Mouse (Mus musculus) neural tube, embryonic 14.5 days (tissue): ENCODE results near the gene Atf7ip. TPM values are rescaled to one million over a fixed set of nuclear protein-coding genes. Genes with fewer than 3 reads are reported as not detected.

Experiments used
- ATAC-seq: fragments of 200-750 bp; cut with Nextera tagmentation; 2 replicates; pipeline ENCODE4 v1.8.0; 2017; ENCODE audit warnings: low read depth, mild to moderate bottlenecking, moderate TSS enrichment, moderate library complexity
- H3K27ac ChIP-seq: fragments of 300-500 bp; sonication (generic); 2 replicates; pipeline ENCODE4 v1.5.1; 2014; ENCODE audit warnings: low read depth, mild to moderate bottlenecking, control low read depth, low read length, moderate library complexity, mixed read lengths
- H3K27me3 ChIP-seq: fragments of 300-500 bp; sonication (generic); 2 replicates; pipeline ENCODE4 v1.6.1; 2014; ENCODE audit warnings: low read length; ENCODE audit not compliant: control insufficient read depth, insufficient read depth
- H3K36me3 ChIP-seq: fragments of 300-500 bp; sonication (generic); 2 replicates; pipeline ENCODE4 v1.6.1; 2014; ENCODE audit warnings: low read length, mixed read lengths; ENCODE audit not compliant: control insufficient read depth, insufficient read depth
- H3K4me1 ChIP-seq: fragments of 300-500 bp; sonication (generic); 2 replicates; pipeline ENCODE4 v1.6.1; 2014; ENCODE audit warnings: low read length; ENCODE audit not compliant: control insufficient read depth, insufficient read depth
- H3K4me2 ChIP-seq: fragments of 300-500 bp; sonication (generic); 2 replicates; pipeline ENCODE4 v1.6.1; 2014; ENCODE audit warnings: mild to moderate bottlenecking, low read depth, low read length, control low read depth
- H3K4me3 ChIP-seq: fragments of 300-500 bp; sonication (generic); 2 replicates; pipeline ENCODE4 v1.5.1; 2014; ENCODE audit warnings: low read depth, low read length, control low read depth, mixed read lengths
- H3K9ac ChIP-seq: fragments of 300-500 bp; sonication (generic); replicated peaks from 2 replicates; pipeline ENCODE4 v1.6.1; 2014; ENCODE audit warnings: low read depth, mild to moderate bottlenecking, control low read depth, low read length, mixed read lengths
- H3K9me3 ChIP-seq: fragments of 300-500 bp; sonication (generic); 2 replicates; pipeline ENCODE4 v1.6.1; 2016; ENCODE audit warnings: low read length; ENCODE audit not compliant: control insufficient read depth
- WGBS: fragments of 180-500 bp; shearing (Covaris S2); extraction: QIAGEN DNeasy Blood & Tissue Kit; methylation state at CpG from one replicate; pipeline ENCODE4 v1.1.7; 2014; 5-methylcytosine and 5-hydroxymethylcytosine counted together
- polyA plus RNA-seq: library from polyadenylated mRNA; unstranded; fragments of >200 nt; fragmentation: Nextera tagmentation; extraction: Ambion mirVana; gene quantifications from 2 replicates; pipeline ENCODE4 v1.2.1, GENCODE M21; 2014

Atf7ip gene
- polyA plus RNA-seq, 1 experiment from 2014 or later: 59.5 TPM

GRCm38 (mm10) chr6:136551550-136552109, 45.7 kb downstream of the Atf7ip start:
- no peak for ATAC-seq
- Histone ChIP-seq H3K36me3 (no peaks in the 10 kb centered on the region), H3K9ac (no peak overlapping the region), H3K4me2 (no peak overlapping the region), H3K4me3 (no peak overlapping the region), H3K4me1 (peaks cover 16% of the 10 kb centered on the region), H3K27me3 (no peaks in the 10 kb centered on the region), H3K9me3 (no peaks in the 10 kb centered on the region), H3K27ac (peak overlapping the region; percentile 71; the same call in 1 of the 2 replicates)
- 70% methylated on average over 7 of the region's 7 CpGs for WGBS

GRCm38 (mm10) chr6:136553156-136553555, 47.2 kb downstream of the Atf7ip start:
- Histone ChIP-seq H3K9me3 (no peaks in the 10 kb centered on the region), H3K9ac (no peak overlapping the region), H3K4me3 (no peak overlapping the region), H3K4me1 (peaks cover 14% of the 10 kb centered on the region), H3K27me3 (no peaks in the 10 kb centered on the region), H3K36me3 (no peaks in the 10 kb centered on the region), H3K27ac (peak overlapping the region; percentile 70), H3K4me2 (no peak overlapping the region)
- 81% methylated on average over 5 of the region's 5 CpGs for WGBS
- ATAC-seq: no peak

- no peaks in the 10 kb centered on the region for H3K27me3 ChIP-seq
- 30% methylated on average over 11 of the region's 11 CpGs for WGBS
- H3K4me3 ChIP-seq: no peak overlapping the region
These were observed 48.0 kb downstream of the Atf7ip start for GRCm38 (mm10) chr6:136553767-136554569.

GRCm38 (mm10) chr6:136554774-136555522, 49.0 kb downstream of the Atf7ip start:
- Histone ChIP-seq H3K36me3 (peaks cover 3% of the 10 kb centered on the region; the same call in 1 of the 2 replicates), H3K4me2 (no peak overlapping the region), H3K27me3 (no peaks in the 10 kb centered on the region), H3K27ac (peak overlapping the region; percentile 45; the same call in 1 of the 2 replicates), H3K4me1 (peaks cover 6% of the 10 kb centered on the region; the same call in 1 of the 2 replicates), H3K9me3 (no peaks in the 10 kb centered on the region), H3K9ac (no peak overlapping the region), H3K4me3 (no peak overlapping the region)
- WGBS: 83% methylated on average over 7 of the region's 7 CpGs
- no peak for ATAC-seq

More at GRCm38 (mm10) chr6:136553767-136554569, 48.0 kb downstream of the Atf7ip start:
- Histone ChIP-seq H3K9ac (no peak overlapping the region), H3K27ac (peak overlapping the region; percentile 80), H3K4me2 (peak overlapping the region; percentile 11), H3K36me3 (no peaks in the 10 kb centered on the region), H3K9me3 (no peaks in the 10 kb centered on the region), H3K4me1 (peaks cover 7% of the 10 kb centered on the region)
- peak; percentile 87 for ATAC-seq

- WGBS: 41% methylated on average over 5 of the region's 5 CpGs
- Histone ChIP-seq H3K27me3 (no peaks in the 10 kb centered on the region), H3K4me2 (no peak overlapping the region), H3K4me1 (peaks cover 6% of the 10 kb centered on the region; the same call in 1 of the 2 replicates), H3K36me3 (peaks cover 9% of the 10 kb centered on the region; the same call in 1 of the 2 replicates), H3K4me3 (no peak overlapping the region), H3K9me3 (no peaks in the 10 kb centered on the region), H3K9ac (no peak overlapping the region), H3K27ac (no peak overlapping the region)
- ATAC-seq: peak; percentile 15; the same call in 1 of the 2 replicates
These were observed 49.6 kb downstream of the Atf7ip start for GRCm38 (mm10) chr6:136555523-136555915.

GRCm38 (mm10) chr6:136558288-136559005, 52.5 kb downstream of the Atf7ip start:
- Histone ChIP-seq H3K4me2 (no peak overlapping the region), H3K9me3 (no peaks in the 10 kb centered on the region), H3K4me1 (no peaks in the 10 kb centered on the region), H3K9ac (no peak overlapping the region), H3K36me3 (peaks cover 27% of the 10 kb centered on the region), H3K27ac (no peak overlapping the region), H3K27me3 (no peaks in the 10 kb centered on the region), H3K4me3 (no peak overlapping the region)
- WGBS: 78% methylated on average over 8 of the region's 8 CpGs
- no peak for ATAC-seq

GRCm38 (mm10) chr6:136566002-136566401, 60.0 kb downstream of the Atf7ip start:
- H3K36me3 ChIP-seq: peaks cover 55% of the 10 kb centered on the region

GRCm38 (mm10) chr6:136590739-136591138, 84.8 kb downstream of the Atf7ip start:
- Histone ChIP-seq H3K4me2 (no peak overlapping the region), H3K27ac (no peak overlapping the region), H3K9me3 (no peaks in the 10 kb centered on the region), H3K9ac (no peak overlapping the region), H3K27me3 (no peaks in the 10 kb centered on the region), H3K4me1 (no peaks in the 10 kb centered on the region), H3K36me3 (peaks cover 39% of the 10 kb centered on the region), H3K4me3 (no peak overlapping the region)
- WGBS: 73% methylated on average over 4 of the region's 4 CpGs
- no peak for ATAC-seq

More at GRCm38 (mm10) chr6:136566002-136566401, 60.0 kb downstream of the Atf7ip start:
- 85% methylated on average over 5 of the region's 5 CpGs for WGBS
- no peak overlapping the region for H3K4me3 ChIP-seq
- H3K4me2 ChIP-seq: no peak overlapping the region
- no peak overlapping the region for H3K27ac ChIP-seq
- no peaks in the 10 kb centered on the region for H3K27me3 ChIP-seq
- H3K9ac ChIP-seq: no peak overlapping the region
- no peak for ATAC-seq
- H3K4me1 ChIP-seq: no peaks in the 10 kb centered on the region
- no peaks in the 10 kb centered on the region for H3K9me3 ChIP-seq
